Mouse (Mus musculus): ENCODE results near the gene Clstn1. TPM values are rescaled to one million over a fixed set of nuclear protein-coding genes. Genes with fewer than 3 reads are reported as not detected.

The Clstn1 gene
- polyA plus RNA-seq, 1 experiment = 15.4 TPM

GRCm38 (mm10) chr4:149657858-149658416 is 71.7 kb downstream of the Clstn1 start:
- Histone ChIP-seq H3K4me3 (ENCODE audit: insufficient read depth, low read depth, low read length) (no peak overlapping the region), H3K4me1 (ENCODE audit: control insufficient read depth, insufficient read depth, insufficient read length, low read length) (no peaks in the 10 kb centered on the region), H3K27ac (replicated peaks; ENCODE audit: low read depth, low read length) (no peak overlapping the region)

- H3K4me3 ChIP-seq (ENCODE audit: insufficient read depth, low read depth, low read length) = no peak overlapping the region
- H3K27ac ChIP-seq (replicated peaks; ENCODE audit: low read depth, low read length) = no peak overlapping the region
- H3K4me1 ChIP-seq (ENCODE audit: control insufficient read depth, insufficient read depth, insufficient read length, low read length) = no peaks in the 10 kb centered on the region
These were observed 73.3 kb downstream of the Clstn1 start for GRCm38 (mm10) chr4:149659495-149660116.

- H3K4me1 ChIP-seq (ENCODE audit: control insufficient read depth, insufficient read depth, insufficient read length, low read length) = no peaks in the 10 kb centered on the region
- no peak overlapping the region for H3K27ac ChIP-seq (replicated peaks; ENCODE audit: low read depth, low read length)
- H3K4me3 ChIP-seq (ENCODE audit: insufficient read depth, low read depth, low read length) = no peak overlapping the region
These were observed 74.3 kb downstream of the Clstn1 start for GRCm38 (mm10) chr4:149660598-149660997.

- H3K27ac ChIP-seq (replicated peaks; ENCODE audit: low read depth, low read length) = no peak overlapping the region
- H3K4me3 ChIP-seq (ENCODE audit: insufficient read depth, low read depth, low read length) = no peak overlapping the region
- no peaks in the 10 kb centered on the region for H3K4me1 ChIP-seq (ENCODE audit: control insufficient read depth, insufficient read depth, insufficient read length, low read length)
These were observed 75.8 kb downstream of the Clstn1 start for GRCm38 (mm10) chr4:149661967-149662589.

- Histone ChIP-seq H3K27ac (replicated peaks; ENCODE audit: low read depth, low read length) (no peak overlapping the region), H3K4me3 (ENCODE audit: insufficient read depth, low read depth, low read length) (no peak overlapping the region), H3K4me1 (ENCODE audit: control insufficient read depth, insufficient read depth, insufficient read length, low read length) (no peaks in the 10 kb centered on the region)
These were observed 77.7 kb downstream of the Clstn1 start for GRCm38 (mm10) chr4:149663849-149664503.

GRCm38 (mm10) chr4:149665016-149665691 is 78.9 kb downstream of the Clstn1 start:
- 0 out of 2 replicates have a peak overlapping the region, but pooled peaks have one; percentile 8 for H3K27ac ChIP-seq (replicated peaks; ENCODE audit: low read depth, low read length)
- no peak overlapping the region for H3K4me3 ChIP-seq (ENCODE audit: insufficient read depth, low read depth, low read length)
- no peaks in the 10 kb centered on the region for H3K4me1 ChIP-seq (ENCODE audit: control insufficient read depth, insufficient read depth, insufficient read length, low read length)

- Histone ChIP-seq H3K4me3 (ENCODE audit: insufficient read depth, low read depth, low read length) (no peak overlapping the region), H3K27ac (replicated peaks; ENCODE audit: low read depth, low read length) (0 out of 2 replicates have a peak overlapping the region, but pooled peaks have one; percentile 8)
These were observed 79.4 kb downstream of the Clstn1 start for GRCm38 (mm10) chr4:149665692-149666090.

GRCm38 (mm10) chr4:149671175-149671574 is 84.9 kb downstream of the Clstn1 start:
- no peak overlapping the region for H3K27ac ChIP-seq (replicated peaks; ENCODE audit: low read depth, low read length)
- no peak overlapping the region for H3K4me3 ChIP-seq (ENCODE audit: insufficient read depth, low read depth, low read length)
- H3K4me1 ChIP-seq (ENCODE audit: control insufficient read depth, insufficient read depth, insufficient read length, low read length) = no peaks in the 10 kb centered on the region

More at GRCm38 (mm10) chr4:149665692-149666090, 79.4 kb downstream of the Clstn1 start:
- H3K4me1 ChIP-seq (ENCODE audit: control insufficient read depth, insufficient read depth, insufficient read length, low read length) = no peaks in the 10 kb centered on the region

GRCm38 (mm10) chr4:149672747-149673146 is 86.5 kb downstream of the Clstn1 start:
- peaks cover 1% of the 10 kb centered on the region; the same call in 1 of the 2 replicates for H3K4me1 ChIP-seq (ENCODE audit: control insufficient read depth, insufficient read depth, insufficient read length, low read length)
- H3K4me3 ChIP-seq (ENCODE audit: insufficient read depth, low read depth, low read length) = no peak overlapping the region

GRCm38 (mm10) chr4:149674814-149675377 is 88.6 kb downstream of the Clstn1 start:
- Histone ChIP-seq H3K27ac (replicated peaks; ENCODE audit: low read depth, low read length) (no peak overlapping the region), H3K4me1 (ENCODE audit: control insufficient read depth, insufficient read depth, insufficient read length, low read length) (peaks cover 5% of the 10 kb centered on the region; the same call in 1 of the 2 replicates), H3K4me3 (ENCODE audit: insufficient read depth, low read depth, low read length) (0 out of 2 replicates have a peak overlapping the region, but pooled peaks have one; percentile 64)

More at GRCm38 (mm10) chr4:149672747-149673146, 86.5 kb downstream of the Clstn1 start:
- no peak overlapping the region for H3K27ac ChIP-seq (replicated peaks; ENCODE audit: low read depth, low read length)

GRCm38 (mm10) chr4:149675378-149676261 is 89.4 kb downstream of the Clstn1 start:
- H3K4me1 ChIP-seq (ENCODE audit: control insufficient read depth, insufficient read depth, insufficient read length, low read length) = peaks cover 5% of the 10 kb centered on the region; the same call in 1 of the 2 replicates
- no peak overlapping the region for H3K27ac ChIP-seq (replicated peaks; ENCODE audit: low read depth, low read length)

GRCm38 (mm10) chr4:149678006-149678405 is 91.7 kb downstream of the Clstn1 start:
- no peak overlapping the region for H3K27ac ChIP-seq (replicated peaks; ENCODE audit: low read depth, low read length)
- no peak overlapping the region for H3K4me3 ChIP-seq (ENCODE audit: insufficient read depth, low read depth, low read length)
- H3K4me1 ChIP-seq (ENCODE audit: control insufficient read depth, insufficient read depth, insufficient read length, low read length) = peaks cover 5% of the 10 kb centered on the region; the same call in 1 of the 2 replicates

More at GRCm38 (mm10) chr4:149675378-149676261, 89.4 kb downstream of the Clstn1 start:
- H3K4me3 ChIP-seq (ENCODE audit: insufficient read depth, low read depth, low read length) = peak overlapping the region; percentile 64

- H3K4me1 ChIP-seq (ENCODE audit: control insufficient read depth, insufficient read depth, insufficient read length, low read length) = peaks cover 5% of the 10 kb centered on the region; the same call in 1 of the 2 replicates
- peak overlapping the region; percentile 50 for H3K27ac ChIP-seq (replicated peaks; ENCODE audit: low read depth, low read length)
- no peak overlapping the region for H3K4me3 ChIP-seq (ENCODE audit: insufficient read depth, low read depth, low read length)
These were observed 92.9 kb downstream of the Clstn1 start for GRCm38 (mm10) chr4:149679056-149679770.
